Mouse (Mus musculus) heart, adult 11 months (tissue): Measurements from ENCODE around the gene Madcam1.
A peak's percentile ranks its signal among the peaks of the same experiment; 100 is the strongest.
"Not testable (repeated sequence)": the region's sequence is repeated elsewhere in the genome, so short reads cannot be mapped to it uniquely, and the experiment has no call there.

Experiments
- DNase-seq: peaks from one replicate; pipeline ENCODE4 v3.0.0; 2022

Madcam1 gene

DNA sequence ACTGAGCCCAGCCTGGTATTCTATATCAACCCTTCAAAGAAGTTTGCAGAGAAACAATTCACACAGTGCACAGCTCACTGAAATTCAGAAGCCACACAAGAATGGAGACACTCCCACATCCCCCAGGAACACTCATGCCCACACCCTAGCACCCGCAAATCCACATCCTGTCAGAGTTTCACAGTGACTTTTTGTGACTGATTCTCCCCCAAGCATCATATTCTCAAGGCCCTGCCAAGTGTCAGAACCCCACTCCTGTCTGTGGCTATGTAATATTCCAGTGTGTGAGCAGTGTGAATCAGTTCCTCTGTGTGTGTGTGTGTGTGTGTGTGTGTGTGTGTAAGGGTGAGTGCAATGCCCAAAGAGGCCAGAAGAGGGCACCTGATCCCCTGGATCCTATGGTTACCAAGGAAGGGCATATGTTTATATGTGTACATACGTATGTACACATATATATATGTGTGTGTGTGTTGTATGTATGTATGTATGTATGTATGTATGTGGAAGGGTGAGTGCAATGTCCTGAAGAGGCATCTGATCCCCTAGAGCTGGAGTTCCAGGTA lies 27.7 kb downstream of the Madcam1 start:
- DNase-seq: no peak

DNA sequence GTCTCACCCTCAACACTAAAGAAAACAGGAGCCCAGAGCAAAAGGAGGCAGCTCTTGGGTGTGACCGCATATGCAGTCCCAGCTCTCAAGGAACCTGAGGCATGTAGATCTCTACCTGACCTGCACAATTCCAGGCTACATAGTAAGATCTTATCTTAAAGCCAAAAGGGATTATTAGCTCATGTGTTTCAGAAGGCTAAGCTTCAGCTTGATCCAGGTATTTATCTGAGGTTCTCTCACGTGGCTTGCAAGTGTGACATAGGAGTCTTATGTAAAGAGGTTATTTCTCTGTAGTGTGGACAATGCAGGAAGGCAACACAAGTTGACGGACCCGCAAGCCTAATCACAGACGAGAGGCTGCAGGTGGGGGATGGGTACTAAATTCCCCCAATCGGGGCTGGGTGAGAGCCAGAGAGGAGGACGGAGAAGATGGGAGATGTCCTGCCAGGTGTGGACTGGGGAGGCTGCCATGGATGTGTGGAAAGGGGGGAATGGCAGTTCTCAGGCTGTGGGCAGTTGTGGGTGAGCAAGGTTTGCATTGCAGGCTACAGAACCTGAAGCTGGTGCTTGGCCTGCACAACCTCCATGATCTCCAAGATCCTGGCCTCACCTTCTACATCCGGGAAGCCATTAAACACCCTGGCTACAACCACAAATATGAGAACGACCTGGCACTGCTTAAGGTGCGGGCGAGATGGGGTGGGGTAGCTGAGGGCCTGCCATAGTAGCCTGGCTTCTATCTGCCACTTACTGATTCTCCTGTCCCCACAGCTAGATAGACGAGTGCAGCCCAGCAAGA lies 29.4 kb downstream of the Madcam1 start:
- DNase-seq: peak; percentile 94

DNA sequence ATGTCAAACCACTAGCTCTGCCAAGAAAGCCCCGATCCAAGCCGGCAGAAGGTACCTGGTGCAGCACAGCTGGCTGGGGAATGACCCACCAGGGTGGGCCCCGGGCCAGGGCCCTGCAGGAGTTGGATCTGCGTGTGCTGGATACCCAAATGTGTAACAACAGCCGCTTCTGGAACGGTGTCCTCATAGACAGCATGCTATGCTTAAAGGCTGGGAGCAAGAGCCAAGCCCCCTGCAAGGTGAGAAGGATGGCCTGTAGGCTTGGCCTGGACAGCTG lies 30.0 kb downstream of the Madcam1 start:
- peak; percentile 95 for DNase-seq

DNA sequence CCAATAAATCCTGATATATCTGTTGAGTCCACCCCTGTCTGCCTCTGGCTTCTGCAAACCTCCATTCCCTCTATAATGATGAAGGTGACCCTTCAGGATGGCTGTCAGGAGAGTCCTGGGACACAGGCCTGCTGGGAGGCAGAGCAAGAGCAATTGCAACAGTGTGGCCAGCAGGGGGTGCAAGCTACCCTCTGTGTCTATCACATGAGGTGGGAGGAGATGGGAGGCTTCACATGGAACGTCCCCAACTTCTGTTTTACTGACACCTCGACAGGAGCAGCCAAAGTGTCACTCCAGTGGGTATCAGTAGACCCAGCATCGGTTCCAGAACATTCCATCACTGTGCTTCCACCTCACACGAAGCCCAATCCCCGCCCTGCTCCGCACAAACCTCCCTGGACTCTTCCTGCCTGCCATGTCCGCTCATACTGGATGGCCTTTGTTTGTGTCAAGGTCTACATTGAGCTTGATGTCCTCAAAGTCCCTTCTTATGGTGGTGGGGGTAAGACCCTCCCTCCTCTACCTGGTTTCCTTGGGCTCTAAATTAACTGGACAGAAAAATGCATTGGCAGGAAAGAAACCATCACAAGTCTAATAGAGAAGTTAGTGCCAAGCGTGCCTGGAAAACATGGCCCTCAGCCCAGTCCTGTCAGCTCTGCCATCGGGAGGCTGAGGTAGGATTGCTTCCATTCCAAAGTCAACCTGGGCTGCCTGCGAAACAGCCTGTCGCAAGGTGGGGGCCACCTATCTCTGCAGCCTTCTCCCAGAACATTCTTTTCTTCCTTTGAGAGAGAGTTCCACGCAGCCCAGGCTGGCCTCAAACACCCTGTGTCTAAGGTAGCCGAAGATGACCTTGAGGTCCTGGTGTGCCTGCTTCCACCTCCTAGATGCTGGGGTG lies 31.1 kb downstream of the Madcam1 start:
- peak; percentile 99 for DNase-seq

DNA sequence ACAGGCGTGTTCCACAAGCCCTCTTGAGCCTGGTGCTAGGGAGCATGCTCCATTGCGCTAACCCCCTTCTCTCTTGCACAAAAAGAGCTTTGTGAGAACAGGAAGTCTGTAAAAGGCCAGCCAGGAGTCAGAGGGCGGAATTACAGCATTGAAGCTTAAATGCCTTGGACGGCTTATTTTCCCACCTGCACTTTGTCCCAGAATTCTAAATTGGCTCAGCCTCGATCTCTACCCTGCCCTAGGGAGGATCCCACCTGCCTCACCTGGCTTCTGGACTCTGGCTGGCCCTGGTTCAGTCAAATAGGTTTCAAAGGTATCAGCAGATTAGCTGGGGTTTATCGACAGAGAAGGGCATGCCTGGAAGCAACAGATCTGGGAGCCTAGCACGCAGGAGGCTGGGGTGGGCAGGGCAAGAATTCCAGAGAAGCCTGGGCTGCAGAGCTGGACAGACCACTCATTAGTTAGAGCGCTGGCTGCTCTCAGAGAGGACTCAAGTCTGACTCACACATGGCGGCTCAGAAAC lies 31.8 kb downstream of the Madcam1 start:
- DNase-seq: peak; percentile 95

DNA sequence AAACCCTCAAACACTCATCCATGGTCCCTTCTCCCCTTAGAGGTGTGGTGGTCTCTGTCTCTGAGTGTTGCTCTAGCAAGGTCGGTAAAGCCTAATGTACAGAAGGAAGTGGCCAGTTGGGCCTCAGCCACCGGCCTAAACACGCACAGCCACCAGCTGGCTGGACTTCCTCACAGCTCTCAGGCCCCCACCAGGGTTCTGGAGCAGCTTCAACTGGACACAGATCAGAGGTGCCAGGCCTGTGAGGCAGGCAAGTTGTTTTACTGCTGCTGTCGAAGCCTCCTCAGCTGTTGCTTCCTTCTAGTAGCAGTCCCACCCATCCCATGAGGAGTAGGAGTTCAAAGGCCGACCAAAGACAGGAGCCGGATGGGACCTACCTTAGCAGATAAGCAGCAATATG lies 33.6 kb downstream of the Madcam1 start:
- DNase-seq: peak; percentile 93

DNA sequence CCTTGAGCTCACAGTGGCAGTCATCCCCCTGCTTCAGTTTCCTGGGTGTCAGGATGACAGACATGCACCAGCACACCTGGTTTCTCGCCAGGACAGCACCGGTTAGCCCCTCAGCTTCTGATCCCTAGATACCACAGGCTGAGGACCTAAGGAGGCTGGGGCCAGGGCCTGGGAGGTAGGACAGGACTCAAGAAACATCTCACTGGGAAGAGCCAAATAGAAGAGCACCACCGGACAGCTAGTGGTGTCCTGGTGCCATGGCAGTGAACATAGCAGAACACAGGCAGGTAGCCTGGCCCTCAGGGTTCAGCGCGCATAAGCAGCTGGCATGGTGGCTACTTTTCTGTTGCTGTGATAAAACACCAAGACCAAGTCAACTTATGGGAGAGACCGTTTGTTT lies 34.1 kb downstream of the Madcam1 start:
- DNase-seq: no peak

DNA sequence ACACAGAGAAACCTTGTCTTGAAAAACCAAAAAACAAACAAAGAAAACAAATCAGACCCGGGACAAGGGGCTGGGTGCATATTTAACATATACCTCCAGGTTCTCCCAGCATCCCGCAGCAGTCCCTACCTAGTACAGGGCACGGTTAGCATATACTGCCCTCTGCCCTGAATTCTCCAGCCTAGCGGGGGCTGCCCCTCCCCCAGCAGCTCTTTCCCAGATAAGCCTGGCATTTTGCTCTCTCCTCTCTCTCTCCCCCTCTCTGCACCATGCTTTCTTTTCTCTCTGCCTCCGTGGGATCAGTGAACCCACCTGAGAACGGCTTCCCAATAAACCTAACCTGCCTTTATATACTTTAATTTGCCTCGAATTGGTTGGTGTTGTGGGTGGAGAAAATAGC lies 36.3 kb downstream of the Madcam1 start:
- DNase-seq: no peak

DNA sequence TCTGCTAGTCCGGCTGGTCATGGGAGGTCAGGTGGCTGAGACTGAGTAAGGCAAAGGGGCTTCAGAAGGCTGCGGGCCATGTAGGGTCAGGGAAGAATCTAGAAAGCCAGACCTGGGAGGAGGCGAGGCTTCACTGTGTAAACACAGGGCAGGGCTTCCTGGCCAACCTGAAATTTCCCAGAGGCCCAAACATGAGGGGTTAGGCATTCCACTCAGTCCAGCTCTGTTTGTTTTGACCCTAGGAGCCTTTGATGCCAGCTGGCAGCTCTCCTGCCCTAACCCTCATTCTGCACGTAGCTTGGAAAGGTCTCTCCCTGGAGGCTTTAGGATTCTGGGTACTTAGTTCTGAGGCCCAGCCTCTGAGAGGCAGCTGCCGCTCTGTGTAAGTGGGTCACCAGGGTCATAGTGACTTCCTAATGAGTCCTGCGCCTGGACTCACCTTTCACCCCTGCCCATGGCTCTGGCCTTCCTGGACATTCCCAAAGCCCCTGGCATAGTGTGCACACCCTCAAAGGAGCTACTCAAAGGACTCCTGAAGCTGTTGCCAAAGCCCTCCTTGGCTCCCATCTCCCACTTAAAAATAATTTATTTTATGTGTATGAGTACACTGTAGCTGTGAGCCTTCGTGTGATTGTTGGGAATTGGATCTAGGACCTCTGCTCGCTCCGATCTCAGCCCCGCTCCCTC lies 37.2 kb downstream of the Madcam1 start:
- peak; percentile 99 for DNase-seq

DNA sequence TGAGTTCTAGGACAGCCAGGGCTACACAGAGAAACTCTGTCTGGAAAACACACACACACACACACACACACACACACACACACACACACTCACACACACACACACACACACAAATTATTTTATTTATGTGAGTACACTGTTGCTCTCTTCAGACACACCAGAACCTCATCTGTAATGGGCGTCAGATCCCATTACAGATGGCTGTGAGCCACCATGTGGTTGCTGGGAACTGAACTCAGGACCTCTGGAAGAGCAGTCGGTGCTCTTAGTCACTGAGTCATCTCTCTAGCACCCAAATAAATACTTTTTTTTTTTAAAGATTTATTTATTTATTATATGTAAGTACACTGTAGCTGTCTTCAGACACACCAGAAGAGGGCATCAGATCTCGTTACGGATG lies 38.6 kb downstream of the Madcam1 start:
- not testable (repeated sequence) for DNase-seq

DNA sequence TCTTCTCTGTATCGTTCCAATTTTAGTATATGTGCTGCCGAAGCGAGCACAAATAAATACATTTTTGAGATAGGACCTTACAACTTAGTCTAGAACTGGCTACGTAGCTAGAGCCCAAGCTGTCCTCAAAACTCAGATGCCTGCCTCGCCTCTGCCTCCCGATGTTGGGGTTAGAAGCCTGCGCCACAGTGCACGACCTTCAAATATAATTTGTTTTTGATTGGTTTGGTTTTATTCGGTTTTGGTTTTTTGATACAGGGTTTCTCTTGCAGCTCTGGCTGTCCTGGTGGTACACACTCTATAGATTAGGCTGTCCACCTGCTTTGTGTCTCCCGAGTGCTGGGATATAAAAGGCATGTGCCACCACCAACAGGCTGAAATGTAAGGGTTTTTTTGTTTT lies 39.2 kb downstream of the Madcam1 start:
- DNase-seq: no peak

DNA sequence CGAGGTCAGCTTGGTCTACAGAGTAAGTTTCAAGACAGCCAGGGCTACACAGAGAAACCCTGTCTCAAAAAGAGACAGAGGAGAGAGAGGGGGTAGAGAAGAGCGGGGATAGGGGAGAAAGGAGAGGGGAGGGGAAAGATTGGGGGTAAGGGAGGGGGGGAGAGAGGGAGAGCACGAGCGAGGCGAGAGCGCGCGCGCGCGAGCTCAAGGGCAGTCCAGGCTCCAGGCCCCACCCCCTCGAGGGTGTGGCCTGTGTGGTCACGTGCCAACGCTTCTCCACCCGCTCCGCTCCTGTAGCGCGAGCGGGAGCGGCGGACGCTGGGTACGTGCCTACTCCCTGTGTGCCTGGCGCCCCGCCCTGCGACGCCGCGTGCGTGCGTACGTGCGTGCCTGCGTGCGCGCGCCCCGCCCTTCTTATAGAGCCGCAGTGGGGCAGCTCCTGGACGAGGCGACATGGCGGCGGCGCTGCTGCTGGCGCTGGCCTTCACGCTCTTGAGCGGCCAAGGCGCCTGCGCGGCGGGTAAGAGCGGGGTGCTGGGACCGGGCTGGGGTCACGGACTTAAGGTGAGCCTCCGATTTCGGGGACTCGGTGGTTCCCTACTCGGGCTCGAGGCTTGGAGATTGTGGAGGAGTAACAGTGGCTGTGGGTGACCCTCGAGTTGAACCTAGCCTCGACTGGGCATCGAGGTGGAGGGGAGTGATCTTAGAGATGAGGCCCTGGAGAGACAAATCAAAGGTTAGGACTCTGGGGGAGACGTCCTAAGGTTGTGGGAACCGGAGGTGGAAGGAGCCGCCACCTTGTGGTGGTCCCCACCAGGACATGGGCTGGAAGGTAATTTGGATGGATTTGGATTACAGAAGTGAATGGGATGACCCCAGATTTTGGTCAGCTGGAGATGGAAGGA lies 40.0 kb downstream of the Madcam1 start, which contains the start of gene Bsg:
Gene Bsg, plus strand, starts transcription at position 427 of the 905 bp plus-strand sequence.
- DNase-seq: peak; percentile 100

DNA sequence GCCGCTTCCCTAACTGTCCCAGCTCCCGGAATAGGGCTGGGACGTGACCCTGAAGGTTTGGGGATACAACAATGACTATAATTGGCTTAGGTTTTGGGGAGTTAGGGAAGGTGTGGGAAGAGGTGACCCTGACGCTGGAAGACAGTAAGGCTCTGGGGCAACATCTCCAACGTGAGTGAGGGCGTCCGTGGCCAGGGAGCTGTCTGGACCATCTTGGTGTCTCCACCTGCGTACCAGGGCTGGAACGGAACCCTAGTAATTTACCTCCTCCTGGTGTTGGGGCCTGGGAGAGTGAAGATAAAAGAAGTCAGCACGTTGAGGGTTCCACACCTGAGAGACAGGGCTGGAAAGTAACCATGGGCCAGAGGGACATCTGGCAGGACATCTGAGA lies 40.6 kb downstream of the Madcam1 start:
- DNase-seq: no peak

DNA sequence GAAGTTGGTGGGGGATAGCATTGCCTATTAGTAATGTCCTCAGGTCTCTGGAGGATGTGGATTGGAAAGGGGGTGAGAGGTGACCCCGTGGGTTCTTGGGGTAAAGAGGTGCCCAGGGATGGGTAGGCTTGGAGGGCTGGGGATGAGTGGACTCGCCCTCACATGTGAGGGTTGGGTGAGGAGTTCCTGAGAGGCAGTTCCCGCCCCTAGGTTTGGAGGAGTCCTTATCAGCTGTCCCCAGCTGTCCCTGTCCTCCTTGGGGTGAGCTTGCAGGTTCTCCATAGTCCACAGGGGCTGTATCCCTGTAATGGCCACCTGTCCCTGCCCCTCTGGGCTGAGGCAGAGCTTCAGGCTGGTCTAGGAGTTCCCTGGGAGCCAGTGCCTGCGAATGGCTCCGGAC lies 41.6 kb downstream of the Madcam1 start:
- no peak for DNase-seq

DNA sequence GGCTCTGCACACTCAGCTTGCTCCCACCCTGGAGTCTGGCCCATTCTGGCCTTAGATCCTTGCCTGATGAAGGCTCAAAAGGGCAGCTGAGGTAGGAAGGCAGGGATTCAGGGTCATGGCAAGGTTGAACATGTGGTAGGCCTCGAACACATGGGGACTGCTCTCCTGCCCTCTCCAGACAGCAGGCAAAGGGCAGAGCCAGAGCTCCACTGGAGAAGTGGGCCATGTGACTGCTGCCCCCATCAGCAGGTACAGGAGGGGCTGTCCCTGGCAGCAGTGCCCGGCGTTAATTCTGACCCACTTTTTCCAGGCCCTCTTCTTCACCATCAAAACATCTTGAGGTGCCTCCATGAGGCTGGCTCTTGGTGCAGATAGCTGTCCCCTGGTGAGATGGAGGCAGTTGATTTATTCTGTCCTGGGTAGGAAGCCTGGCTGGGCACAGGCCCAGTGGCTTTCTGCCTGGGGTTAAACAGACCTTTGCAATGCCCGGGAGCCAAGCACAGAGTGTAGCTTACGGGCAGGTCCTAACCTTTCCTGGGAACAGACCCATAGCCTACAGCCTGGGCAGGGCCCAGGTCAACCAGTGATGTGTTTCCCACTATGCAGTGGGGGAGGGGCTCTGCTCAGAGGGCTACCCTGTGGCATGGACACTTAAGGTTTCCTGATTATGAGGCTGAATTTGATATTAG lies 42.2 kb downstream of the Madcam1 start:
- no peak for DNase-seq

DNA sequence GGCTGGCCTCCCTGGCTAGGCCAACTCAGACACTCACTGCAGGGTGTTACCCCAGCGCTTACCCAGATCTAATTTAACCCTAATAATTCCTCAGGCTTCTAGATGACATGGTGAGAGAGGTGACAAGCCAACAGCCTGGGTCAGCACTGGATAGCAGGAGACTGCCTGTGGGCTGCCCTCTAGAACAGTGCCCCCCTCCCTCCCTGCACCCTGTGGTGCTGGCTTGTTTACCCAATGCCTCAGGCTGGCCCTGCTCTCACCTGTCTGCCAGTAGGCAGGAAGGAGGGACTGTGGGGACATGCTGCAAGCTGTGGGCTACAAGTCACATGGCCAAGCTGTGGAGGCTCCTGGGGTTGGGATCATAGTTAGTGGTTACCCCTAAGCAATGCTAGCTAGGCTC lies 42.8 kb downstream of the Madcam1 start:
- DNase-seq: no peak

DNA sequence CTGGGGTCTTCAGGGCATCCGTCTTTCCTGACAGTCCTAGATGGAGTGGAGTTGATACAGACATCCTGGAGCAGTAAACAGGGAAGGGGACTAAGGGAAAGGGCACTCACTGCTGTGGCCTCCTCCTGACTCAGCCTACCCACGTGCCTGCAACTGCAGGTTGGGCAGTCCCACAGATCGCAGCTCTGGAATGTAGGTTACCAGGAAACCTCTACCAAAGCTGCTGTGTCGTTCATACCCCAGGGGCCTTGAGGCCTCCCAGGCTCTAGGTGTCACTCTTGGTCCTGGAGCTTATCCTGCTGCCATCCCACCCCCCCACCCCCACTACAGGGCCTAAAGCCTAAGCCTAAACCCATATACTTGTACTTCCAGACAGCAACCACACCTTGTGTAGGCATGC lies 43.4 kb downstream of the Madcam1 start:
- no peak for DNase-seq

DNA sequence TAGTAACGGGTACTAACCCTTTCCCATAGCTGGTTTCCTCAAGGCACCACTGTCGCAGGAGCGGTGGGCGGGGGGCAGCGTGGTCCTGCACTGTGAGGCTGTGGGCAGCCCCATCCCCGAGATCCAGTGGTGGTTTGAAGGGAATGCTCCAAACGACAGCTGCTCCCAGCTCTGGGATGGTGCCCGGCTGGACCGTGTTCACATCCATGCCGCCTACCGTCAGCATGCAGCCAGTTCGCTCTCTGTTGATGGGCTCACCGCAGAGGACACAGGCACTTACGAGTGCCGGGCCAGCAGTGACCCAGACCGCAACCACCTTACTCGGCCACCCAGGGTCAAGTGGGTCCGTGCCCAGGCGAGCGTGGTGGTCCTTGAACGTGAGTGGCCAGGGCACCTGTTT lies 44.3 kb downstream of the Madcam1 start:
- DNase-seq: peak; percentile 94

DNA sequence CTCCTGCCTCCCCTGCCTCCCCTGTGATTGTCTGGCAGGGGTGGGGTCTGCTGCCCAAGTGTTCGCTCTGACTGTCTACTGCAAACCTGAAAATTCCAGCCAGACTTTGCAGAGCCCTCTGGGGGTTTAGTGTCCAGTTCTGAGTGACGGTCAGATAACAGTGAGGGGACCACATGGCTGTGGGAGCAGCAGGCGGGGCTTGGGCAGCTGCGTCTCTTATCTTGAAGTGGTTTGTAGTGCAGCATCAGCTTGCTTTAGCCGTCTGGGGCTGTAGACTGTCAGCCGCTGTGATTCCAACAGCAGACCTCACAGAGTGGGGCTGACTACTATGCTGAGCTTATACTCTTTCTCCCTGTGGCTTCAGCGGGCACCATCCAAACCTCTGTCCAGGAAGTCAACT lies 44.9 kb downstream of the Madcam1 start:
- DNase-seq: peak; percentile 92

DNA sequence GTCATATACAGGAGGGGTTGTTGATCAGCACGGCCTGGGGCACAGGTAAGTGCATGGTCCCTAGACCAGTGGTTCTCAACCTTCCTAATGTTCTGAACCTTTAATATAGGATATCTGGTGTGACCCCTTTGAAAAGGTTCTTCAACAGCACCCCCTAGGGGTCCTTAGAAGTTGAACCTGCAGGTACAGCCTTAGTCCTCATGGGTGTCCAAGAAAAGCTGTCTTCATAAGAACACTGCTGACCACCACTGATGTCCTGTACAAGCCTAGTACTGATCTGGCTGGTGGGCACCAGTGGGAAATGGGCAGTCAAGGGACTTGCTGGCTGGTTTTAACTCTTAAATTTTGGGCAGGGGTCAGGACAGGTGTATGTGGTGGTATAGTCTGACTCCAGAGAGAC lies 47.7 kb downstream of the Madcam1 start:
- peak; percentile 91 for DNase-seq

DNA sequence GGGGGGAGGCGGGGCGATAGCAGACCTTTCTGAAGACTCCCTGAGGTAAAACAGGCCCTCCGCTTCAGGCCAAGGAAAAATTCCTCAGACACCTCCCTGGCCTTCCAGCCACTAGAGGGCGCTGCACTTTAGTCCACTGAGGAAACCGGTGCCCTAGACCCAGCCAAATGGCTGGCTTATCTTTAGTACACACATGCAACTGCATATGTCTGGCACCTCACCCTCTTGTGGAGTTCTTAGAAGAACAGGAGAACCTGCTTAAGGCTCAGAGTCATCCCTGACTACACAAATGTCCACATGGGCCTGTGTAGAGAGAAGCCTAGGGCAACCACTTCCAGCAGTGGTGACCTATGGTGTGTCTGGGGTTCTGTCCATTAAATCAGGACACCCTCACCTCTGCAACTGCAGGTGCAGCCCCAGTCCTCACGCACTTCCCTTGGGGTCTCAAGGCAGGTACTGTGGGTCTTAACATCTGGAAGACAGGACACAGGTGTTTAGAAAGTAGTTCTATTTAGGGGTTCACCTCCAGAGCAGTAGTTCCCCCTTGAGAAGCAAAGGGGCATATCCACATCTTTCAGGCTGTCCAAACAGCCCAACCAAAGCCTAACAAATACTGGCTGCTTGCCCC lies 48.3 kb downstream of the Madcam1 start:
- peak; percentile 96 for DNase-seq
